Mouse (Mus musculus) intestine, embryonic 14.5 days (tissue): ENCODE results near the gene Gmpr. TPM values are rescaled to one million over a fixed set of nuclear protein-coding genes. Genes with fewer than 3 reads are reported as not detected.

Source experiments
- ATAC-seq: fragments of 200-750 bp; cut with Nextera tagmentation; replicated peaks from 2 replicates; pipeline ENCODE4 v1.8.0; 2017; ENCODE audit warnings: low read depth, moderate number of reproducible peaks, moderate TSS enrichment, moderate library complexity; ENCODE audit not compliant: low FRiP score, low TSS enrichment
- DNase-seq: peaks from one replicate; pipeline ENCODE4 v3.0.0-alpha.2; 2018; ENCODE audit warnings: low spot score
- H3K27ac ChIP-seq: fragments of 300-500 bp; sonication (generic); 2 replicates; pipeline ENCODE4 v1.5.1; 2014; ENCODE audit warnings: low read depth, mild to moderate bottlenecking, control low read depth
- H3K27me3 ChIP-seq: fragments of 300-500 bp; sonication (generic); replicated peaks from 2 replicates; pipeline ENCODE4 v1.6.1; 2014; ENCODE audit warnings: low read length, control low read depth; ENCODE audit not compliant: control insufficient read depth, insufficient read depth
- H3K36me3 ChIP-seq: fragments of 300-500 bp; sonication (generic); 2 replicates; pipeline ENCODE4 v1.6.1; 2014; ENCODE audit warnings: low read length, control low read depth; ENCODE audit not compliant: control insufficient read depth, insufficient read depth
- H3K4me1 ChIP-seq: fragments of 300-500 bp; sonication (generic); replicated peaks from 2 replicates; pipeline ENCODE4 v1.6.1; 2014; ENCODE audit warnings: low read length, control low read depth, mixed read lengths; ENCODE audit not compliant: control insufficient read depth, insufficient read depth
- H3K4me2 ChIP-seq: fragments of 300-500 bp; sonication (generic); 2 replicates; pipeline ENCODE4 v1.6.1; 2014; ENCODE audit warnings: low read length
- H3K4me3 ChIP-seq: fragments of 300-500 bp; sonication (generic); 2 replicates; pipeline ENCODE4 v1.5.1; 2014; ENCODE audit warnings: low read depth, low read length, control low read depth, mixed read lengths
- H3K9ac ChIP-seq: fragments of 300-500 bp; sonication (generic); 2 replicates; pipeline ENCODE4 v1.6.1; 2014; ENCODE audit warnings: mild to moderate bottlenecking, low read length
- H3K9me3 ChIP-seq: fragments of 300-500 bp; sonication (generic); 2 replicates; pipeline ENCODE4 v1.6.1; 2016; ENCODE audit warnings: low read length, control low read depth; ENCODE audit not compliant: control insufficient read depth
- WGBS: fragments of 180-500 bp; shearing (Covaris S2); extraction: QIAGEN DNeasy Blood & Tissue Kit; methylation state at CpG from one replicate; pipeline ENCODE4 v1.1.7; 2014; 5-methylcytosine and 5-hydroxymethylcytosine counted together
- polyA plus RNA-seq: library from polyadenylated mRNA; unstranded; fragments of >200 nt; fragmentation: Nextera tagmentation; extraction: Ambion mirVana; gene quantifications from 2 replicates; pipeline ENCODE4 v1.2.1, GENCODE M21; 2014

The Gmpr gene
- polyA plus RNA-seq, 1 experiment from 2014 or later, result 33.6 TPM

- H3K36me3 ChIP-seq, result no peaks in the 10 kb centered on the region
- DNase-seq (no peak), ATAC-seq (no peak)
- H3K9me3 ChIP-seq, result no peaks in the 10 kb centered on the region
- no peak overlapping the region for H3K9ac ChIP-seq
- WGBS, result 74% methylated on average over 7 of the region's 7 CpGs
- H3K4me1 ChIP-seq, result no peaks in the 10 kb centered on the region
- no peak overlapping the region for H3K4me2 ChIP-seq
- no peak overlapping the region for H3K4me3 ChIP-seq
- H3K27me3 ChIP-seq, result no peaks in the 10 kb centered on the region
- no peak overlapping the region for H3K27ac ChIP-seq
Measured at GRCm38 (mm10) chr13:45569932-45570331, 62.7 kb downstream of the Gmpr start.

DNA sequence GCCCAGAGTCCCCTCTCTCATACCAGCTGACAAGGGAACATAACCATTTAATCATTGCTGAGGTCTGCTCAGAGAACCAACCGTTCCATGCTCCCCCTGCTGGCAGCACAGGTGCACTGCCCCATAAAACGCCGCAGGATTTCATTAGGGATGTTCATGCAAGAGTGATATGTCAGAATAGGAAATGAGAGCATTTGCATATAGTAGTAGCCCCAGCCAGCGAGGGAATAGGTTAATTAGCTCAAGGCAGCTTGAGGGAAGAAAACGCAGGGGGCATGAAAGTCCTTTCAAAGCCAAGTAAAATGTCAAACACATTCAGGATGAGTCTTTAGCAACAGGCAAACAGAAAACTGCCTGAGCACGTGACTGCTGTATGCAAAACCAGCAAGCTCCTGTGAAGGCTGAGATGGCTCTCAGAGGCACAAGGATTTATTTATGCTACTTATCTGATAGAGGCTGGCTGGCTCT lies 64.6 kb downstream of the Gmpr start:
- no peak overlapping the region for H3K4me2 ChIP-seq
- H3K27me3 ChIP-seq, result no peaks in the 10 kb centered on the region
- WGBS, result 2% methylated on average over 6 of the region's 6 CpGs
- no peaks in the 10 kb centered on the region for H3K4me1 ChIP-seq
- H3K27ac ChIP-seq, result no peak overlapping the region
- DNase-seq, result peak; percentile 93
- H3K9me3 ChIP-seq, result no peaks in the 10 kb centered on the region
- H3K36me3 ChIP-seq, result no peaks in the 10 kb centered on the region
- H3K4me3 ChIP-seq, result no peak overlapping the region
- no peak for ATAC-seq
- no peak overlapping the region for H3K9ac ChIP-seq

GRCm38 (mm10) chr13:45572768-45573167 lies 65.5 kb downstream of the Gmpr start:
- Histone ChIP-seq H3K36me3 (no peaks in the 10 kb centered on the region), H3K9ac (no peak overlapping the region), H3K27ac (no peak overlapping the region), H3K4me1 (no peaks in the 10 kb centered on the region), H3K4me2 (no peak overlapping the region), H3K4me3 (no peak overlapping the region), H3K9me3 (no peaks in the 10 kb centered on the region), H3K27me3 (no peaks in the 10 kb centered on the region)
- ATAC-seq (no peak), DNase-seq (peak; percentile 67)
- WGBS, result 39% methylated on average over 4 of the region's 4 CpGs

GRCm38 (mm10) chr13:45576185-45576584 lies 68.9 kb downstream of the Gmpr start:
- DNase-seq, result peak; percentile 52
- no peak overlapping the region for H3K4me2 ChIP-seq
- no peaks in the 10 kb centered on the region for H3K36me3 ChIP-seq
- no peak overlapping the region for H3K9ac ChIP-seq
- H3K27ac ChIP-seq, result no peak overlapping the region
- no peaks in the 10 kb centered on the region for H3K4me1 ChIP-seq
- no peaks in the 10 kb centered on the region for H3K9me3 ChIP-seq
- H3K4me3 ChIP-seq, result no peak overlapping the region
- ATAC-seq, result no peak
- 60% methylated on average over 4 of the region's 4 CpGs for WGBS
- no peaks in the 10 kb centered on the region for H3K27me3 ChIP-seq

- no peak overlapping the region for H3K4me3 ChIP-seq
- H3K36me3 ChIP-seq, result no peaks in the 10 kb centered on the region
- H3K27ac ChIP-seq, result no peak overlapping the region
- 66% methylated on average over 5 of the region's 5 CpGs for WGBS
- no peaks in the 10 kb centered on the region for H3K4me1 ChIP-seq
- ATAC-seq (no peak), DNase-seq (no peak)
- no peaks in the 10 kb centered on the region for H3K9me3 ChIP-seq
- H3K27me3 ChIP-seq, result no peaks in the 10 kb centered on the region
- no peak overlapping the region for H3K9ac ChIP-seq
- H3K4me2 ChIP-seq, result no peak overlapping the region
Measured at GRCm38 (mm10) chr13:45577366-45577765, 70.1 kb downstream of the Gmpr start.

- H3K27ac ChIP-seq, result no peak overlapping the region
- 52% methylated on average over 2 of the region's 2 CpGs for WGBS
- no peak for ATAC-seq
Measured at GRCm38 (mm10) chr13:45577784-45578183, 70.5 kb downstream of the Gmpr start.

DNA sequence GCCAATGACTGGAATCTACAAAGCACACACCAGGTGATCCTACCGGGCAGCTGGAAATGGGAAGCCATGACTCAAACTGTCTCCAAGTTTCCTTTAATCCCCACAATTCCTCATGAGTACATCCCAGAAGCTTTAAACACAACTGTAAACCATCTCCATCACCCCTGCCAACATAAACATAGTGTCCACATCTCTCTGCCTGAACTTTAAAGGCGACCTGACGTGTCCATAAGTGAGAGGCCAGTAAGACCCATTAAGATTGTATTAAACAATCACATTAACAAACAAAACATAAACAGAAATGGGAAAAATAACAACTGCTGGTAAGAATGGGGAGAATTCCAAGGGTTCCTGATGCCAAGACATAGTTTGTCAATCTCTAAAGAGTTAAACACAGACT lies 72.5 kb downstream of the Gmpr start:
- Histone ChIP-seq H3K4me2 (no peak overlapping the region), H3K9ac (no peak overlapping the region), H3K9me3 (no peaks in the 10 kb centered on the region), H3K4me1 (no peaks in the 10 kb centered on the region), H3K36me3 (no peaks in the 10 kb centered on the region), H3K4me3 (no peak overlapping the region), H3K27ac (no peak overlapping the region), H3K27me3 (no peaks in the 10 kb centered on the region)
- DNase-seq, result no peak
- WGBS, result 34% methylated on average over 3 of the region's 3 CpGs
- no peak for ATAC-seq

More at GRCm38 (mm10) chr13:45577784-45578183, 70.5 kb downstream of the Gmpr start:
- Histone ChIP-seq H3K27me3 (no peaks in the 10 kb centered on the region), H3K9ac (no peak overlapping the region), H3K36me3 (no peaks in the 10 kb centered on the region), H3K4me1 (no peaks in the 10 kb centered on the region), H3K4me2 (no peak overlapping the region), H3K4me3 (no peak overlapping the region), H3K9me3 (no peaks in the 10 kb centered on the region)
- no peak for DNase-seq

DNA sequence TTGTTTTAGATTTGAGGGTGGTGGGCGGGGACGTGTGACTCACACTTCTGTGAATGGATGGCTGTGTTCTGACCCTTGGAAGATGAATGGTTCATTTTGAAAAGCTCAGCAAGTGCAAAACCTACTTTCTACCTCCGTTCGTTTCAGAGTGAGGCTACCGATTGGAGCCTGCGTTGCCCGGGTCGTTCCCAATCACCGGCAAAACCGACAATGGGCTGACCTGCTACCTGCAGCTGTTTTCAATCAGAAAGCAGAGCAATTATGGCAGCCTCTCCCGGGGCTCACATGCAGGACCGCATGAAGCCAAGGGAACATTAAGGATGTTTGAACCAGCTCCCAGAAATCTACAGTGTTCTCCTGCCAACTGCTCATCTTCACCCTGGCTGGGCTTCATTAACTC lies 75.0 kb downstream of the Gmpr start:
- ATAC-seq (no peak), DNase-seq (no peak)
- no peaks in the 10 kb centered on the region for H3K27me3 ChIP-seq
- H3K4me2 ChIP-seq, result no peak overlapping the region
- no peak overlapping the region for H3K27ac ChIP-seq
- H3K9ac ChIP-seq, result no peak overlapping the region
- H3K4me3 ChIP-seq, result no peak overlapping the region
- no peaks in the 10 kb centered on the region for H3K36me3 ChIP-seq
- H3K4me1 ChIP-seq, result no peaks in the 10 kb centered on the region
- 67% methylated on average over 12 of the region's 12 CpGs for WGBS
- no peaks in the 10 kb centered on the region for H3K9me3 ChIP-seq

GRCm38 (mm10) chr13:45583061-45583460 lies 75.8 kb downstream of the Gmpr start:
- Histone ChIP-seq H3K4me2 (no peak overlapping the region), H3K9ac (no peak overlapping the region), H3K4me3 (no peak overlapping the region), H3K9me3 (no peaks in the 10 kb centered on the region), H3K27ac (no peak overlapping the region), H3K27me3 (no peaks in the 10 kb centered on the region), H3K4me1 (no peaks in the 10 kb centered on the region), H3K36me3 (no peaks in the 10 kb centered on the region)
- WGBS, result 90% methylated on average over 5 of the region's 5 CpGs
- no peak for DNase-seq
- ATAC-seq, result no peak
